Mouse (Mus musculus): ENCODE measurements around the gene Tas2r143.

GRCm38 (mm10) chr6:42395960-42396809, 3.9 kb upstream of the Tas2r143 start:
- TF ChIP-seq CTCF (IDR thresholded peaks at IDR 0.05; ENCODE audit: low read depth, low read length) = no peak
- no peak for TF ChIP-seq EP300 (IDR thresholded peaks at IDR 0.05; ENCODE audit: insufficient read depth, low read depth, low read length)
- no peak for TF ChIP-seq POLR2A (IDR thresholded peaks at IDR 0.05; ENCODE audit: insufficient read depth, low read length)

Measured in ES-Bruce4 (cell line).